Mouse (Mus musculus) olfactory bulb, adult 2 months (tissue): ENCODE measurements around the gene M1ap.

Source experiments
- CTCF ChIP-seq: fragments of 200-500 bp; IDR thresholded peaks from 2 replicates; pipeline ENCODE4 v1.5.1; 2012; ENCODE audit warnings: low read depth, mild to moderate bottlenecking, low read length, moderate library complexity; ENCODE audit not compliant: insufficient read depth
- POLR2A ChIP-seq: fragments of 200-500 bp; IDR thresholded peaks from 2 replicates; pipeline ENCODE4 v1.6.1; 2012; ENCODE audit warnings: mild to moderate bottlenecking, low read depth, low read length, moderate library complexity; ENCODE audit not compliant: insufficient read depth

DNA sequence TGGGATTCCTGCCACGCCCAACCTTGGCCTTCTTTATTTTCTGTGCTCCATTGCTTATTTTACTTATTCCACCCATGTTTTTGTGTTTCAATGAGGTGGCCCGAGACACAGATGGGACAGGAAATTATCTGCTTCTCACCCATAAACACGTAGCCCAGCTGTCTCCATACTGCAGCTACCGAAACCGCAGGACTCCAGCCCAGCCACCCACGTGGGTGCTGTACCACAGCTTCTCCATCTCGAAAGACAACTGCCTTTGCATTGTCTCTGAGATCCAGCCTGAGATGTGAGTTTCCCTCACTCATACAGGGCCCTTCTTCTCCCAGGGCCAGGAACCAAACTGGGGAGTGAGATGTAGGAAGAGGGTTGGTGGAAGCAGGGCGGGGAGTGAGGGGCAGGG, 119.3 kb downstream of the M1ap start:
- TF ChIP-seq POLR2A, result no peak
- no peak for TF ChIP-seq CTCF
